Mouse (Mus musculus) c-Kit-negative CD71-positive TER-119-positive erythroid progenitor cells, embryonic 14.5 days (primary cell): ENCODE measurements around the gene Mrln.

Source experiments
- DNase-seq: peaks from one replicate; pipeline ENCODE4 v3.0.0-alpha.2; 2013; ENCODE audit warnings: low read depth, low spot score

The Mrln gene

GRCm38 (mm10) chr10:70204505-70205399 lies at the start of gene Mrln:
Gene Mrln (plus strand): TSS chr10:70204664.
- no peak for DNase-seq

- no peak for DNase-seq
These were observed 47.9 kb upstream of the Mrln start for GRCm38 (mm10) chr10:70156431-70157165.

GRCm38 (mm10) chr10:70159651-70160320 lies 44.7 kb upstream of the Mrln start:
- DNase-seq, result no peak

GRCm38 (mm10) chr10:70160811-70161210 lies 43.7 kb upstream of the Mrln start:
- no peak for DNase-seq

- DNase-seq, result no peak
These were observed 43.0 kb upstream of the Mrln start for GRCm38 (mm10) chr10:70161504-70161903.

- DNase-seq, result no peak
These were observed 40.8 kb upstream of the Mrln start for GRCm38 (mm10) chr10:70163681-70164080.

GRCm38 (mm10) chr10:70165877-70166276 lies 38.6 kb upstream of the Mrln start:
- no peak for DNase-seq

GRCm38 (mm10) chr10:70166427-70166826 lies 38.0 kb upstream of the Mrln start:
- DNase-seq, result no peak

GRCm38 (mm10) chr10:70167625-70168024 lies 36.8 kb upstream of the Mrln start:
- DNase-seq, result no peak

GRCm38 (mm10) chr10:70168396-70168795 lies 36.1 kb upstream of the Mrln start:
- no peak for DNase-seq

- DNase-seq, result no peak
These were observed 35.4 kb upstream of the Mrln start for GRCm38 (mm10) chr10:70169044-70169443.

GRCm38 (mm10) chr10:70173314-70173713 lies 31.1 kb upstream of the Mrln start:
- DNase-seq, result peak; percentile 16

GRCm38 (mm10) chr10:70174494-70175190 lies 29.8 kb upstream of the Mrln start:
- DNase-seq, result no peak

- no peak for DNase-seq
These were observed 23.7 kb upstream of the Mrln start for GRCm38 (mm10) chr10:70180727-70181126.

GRCm38 (mm10) chr10:70181279-70181972 lies 23.0 kb upstream of the Mrln start:
- DNase-seq, result no peak

- no peak for DNase-seq
These were observed 21.0 kb upstream of the Mrln start for GRCm38 (mm10) chr10:70183210-70184080.

- no peak for DNase-seq
These were observed 18.3 kb upstream of the Mrln start for GRCm38 (mm10) chr10:70186136-70186535.

GRCm38 (mm10) chr10:70186586-70186985 lies 17.9 kb upstream of the Mrln start:
- no peak for DNase-seq

GRCm38 (mm10) chr10:70189864-70190263 lies 14.6 kb upstream of the Mrln start:
- no peak for DNase-seq

- no peak for DNase-seq
These were observed 10.2 kb upstream of the Mrln start for GRCm38 (mm10) chr10:70194283-70194682.
